Mouse (Mus musculus) cerebellum, adult 11-12 months (tissue): Measurements from ENCODE around the gene Gm20388.
"Not testable (repeated sequence)": the region's sequence is repeated elsewhere in the genome, so short reads cannot be mapped to it uniquely, and the experiment has no call there.

ENCODE experiments used
- DNase-seq: peaks from one replicate; pipeline ENCODE4 v3.0.0; 2022

The Gm20388 gene

DNA sequence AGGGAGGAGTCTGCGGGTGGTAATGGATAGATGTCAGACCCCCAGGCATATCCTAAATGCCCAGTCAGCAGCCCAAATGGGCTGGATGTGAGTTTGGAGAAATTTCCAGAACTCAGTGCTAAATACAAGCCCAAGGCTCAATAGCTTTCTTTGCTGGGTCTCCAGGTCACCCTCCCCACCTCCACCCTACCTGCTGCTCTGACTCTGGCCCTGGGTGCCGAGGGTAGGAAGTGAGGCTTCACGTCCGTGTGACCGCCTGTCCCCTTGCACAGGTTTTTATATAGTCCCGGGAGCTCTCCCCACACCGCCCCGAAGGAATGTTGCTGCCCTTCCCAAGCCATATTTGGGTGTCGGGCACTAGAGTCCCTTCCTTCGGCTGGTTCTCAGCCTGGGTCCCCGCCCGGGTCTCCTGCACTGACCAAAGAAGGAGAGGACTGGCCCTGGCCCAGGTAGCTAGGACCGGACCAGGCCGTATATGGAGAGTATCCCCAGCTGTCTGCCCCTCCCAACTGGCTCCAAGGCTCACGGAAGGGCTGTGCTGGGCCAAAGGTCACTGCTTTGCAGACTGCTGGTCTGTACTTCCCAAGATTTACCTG lies 3984.0 kb downstream of the Gm20388 start, which contains the start of gene Acta1:
Acta1 (minus strand) TSS at position 250 of the 596 bp plus-strand sequence.
- peak; percentile 32 for DNase-seq

DNA sequence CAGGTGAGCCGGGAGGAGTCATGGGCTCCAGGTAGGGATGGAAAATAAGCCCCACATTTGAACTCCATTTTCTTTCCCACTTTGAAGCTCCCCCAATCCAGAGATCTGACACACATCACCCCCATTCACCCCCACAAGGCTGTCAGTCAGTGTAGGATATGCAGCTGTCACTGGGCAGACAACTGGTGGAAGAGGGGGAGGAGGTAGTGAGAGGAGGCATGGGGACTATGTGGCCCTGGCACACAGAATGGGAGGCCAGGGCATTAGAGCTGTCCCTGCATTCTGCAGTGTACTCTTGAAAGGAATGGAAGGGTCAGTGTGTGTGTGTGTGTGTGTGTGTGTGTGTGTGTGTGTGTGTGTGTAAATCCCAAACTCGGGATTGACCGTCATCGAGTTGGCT lies 3984.6 kb downstream of the Gm20388 start:
- no peak for DNase-seq

DNA sequence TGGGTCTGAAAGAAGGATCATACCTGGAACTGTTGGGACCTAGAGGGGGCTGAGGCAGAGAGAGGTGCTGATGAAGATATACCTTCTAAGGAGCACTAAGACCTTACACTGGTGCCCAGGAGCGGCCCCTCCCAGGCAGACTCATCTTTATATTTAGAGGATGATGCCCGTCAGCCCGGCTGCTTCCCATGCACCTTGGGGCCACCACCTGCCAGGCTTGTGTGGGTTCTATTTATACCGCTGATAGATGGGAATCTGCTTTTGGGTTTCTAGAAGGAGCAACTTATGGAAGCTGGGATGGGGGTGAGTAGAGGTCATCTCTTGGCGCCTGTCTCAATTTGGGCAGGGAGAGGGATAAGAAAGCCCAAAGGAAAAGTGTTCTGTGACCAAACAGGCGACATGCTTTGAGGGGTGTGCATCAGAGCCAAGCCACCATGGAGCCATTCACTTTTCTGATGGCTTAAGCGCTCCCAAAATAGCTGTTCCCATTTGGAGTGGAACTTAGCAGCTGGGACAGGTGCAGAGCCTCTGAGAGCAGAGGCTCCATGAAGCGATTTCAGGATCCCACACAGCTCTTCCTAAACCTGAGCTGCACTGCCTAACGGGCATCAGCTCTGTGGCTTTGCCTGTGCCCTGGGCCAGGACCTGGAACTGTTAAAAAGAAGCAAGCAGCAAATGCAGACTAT lies 3985.2 kb downstream of the Gm20388 start:
- DNase-seq: peak; percentile 41

DNA sequence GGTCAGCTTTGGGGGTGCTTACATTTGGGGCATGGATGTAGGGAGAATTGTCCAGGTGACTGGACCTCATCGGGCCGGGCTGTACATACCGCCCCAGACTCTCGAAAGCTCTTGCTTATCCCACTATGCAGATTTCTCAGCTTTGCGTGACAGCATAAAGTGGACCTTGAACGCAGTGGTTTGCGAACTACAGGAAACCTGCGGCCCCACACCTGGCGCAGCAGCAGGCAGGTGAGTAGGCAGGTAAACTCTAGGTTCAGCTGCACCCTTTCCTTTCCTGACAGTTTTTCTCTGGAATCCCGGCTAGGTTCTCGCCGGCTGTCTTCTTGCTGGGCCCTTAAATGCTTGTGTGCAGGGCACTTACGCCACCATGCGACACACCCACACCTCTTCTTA lies 3985.7 kb downstream of the Gm20388 start:
- no peak for DNase-seq

GRCm38 (mm10) chr8:123896774-123897173 lies 3986.1 kb downstream of the Gm20388 start:
- DNase-seq: no peak

DNA sequence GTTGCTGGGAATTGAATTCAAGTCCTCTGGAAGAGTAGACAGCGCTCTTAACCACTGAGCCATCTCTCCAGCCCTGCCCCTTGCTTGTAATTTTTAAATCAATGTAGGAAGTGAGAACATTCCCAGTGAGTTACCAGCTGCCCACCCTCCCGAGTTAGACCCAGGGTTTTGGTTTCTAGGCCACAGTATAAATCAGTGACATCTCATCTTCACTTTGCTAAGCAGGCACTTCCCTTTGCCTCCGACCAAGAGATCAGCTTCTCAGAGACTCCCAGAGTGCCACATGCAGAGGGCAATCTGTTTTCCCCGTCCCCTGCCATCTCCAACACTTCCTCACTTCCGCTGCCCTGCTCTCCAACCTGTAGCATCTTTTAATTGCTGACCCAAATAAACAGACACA lies 3987.9 kb downstream of the Gm20388 start:
- DNase-seq: peak; percentile 40

GRCm38 (mm10) chr8:123899366-123899765 lies 3988.7 kb downstream of the Gm20388 start:
- DNase-seq: no peak

- no peak for DNase-seq
Observed at GRCm38 (mm10) chr8:123902653-123903052, 3992.0 kb downstream of the Gm20388 start.

- DNase-seq: no peak
Observed at GRCm38 (mm10) chr8:123907604-123908003, 3997.0 kb downstream of the Gm20388 start.

GRCm38 (mm10) chr8:123912265-123912664 lies 4001.6 kb downstream of the Gm20388 start:
- no peak for DNase-seq

DNA sequence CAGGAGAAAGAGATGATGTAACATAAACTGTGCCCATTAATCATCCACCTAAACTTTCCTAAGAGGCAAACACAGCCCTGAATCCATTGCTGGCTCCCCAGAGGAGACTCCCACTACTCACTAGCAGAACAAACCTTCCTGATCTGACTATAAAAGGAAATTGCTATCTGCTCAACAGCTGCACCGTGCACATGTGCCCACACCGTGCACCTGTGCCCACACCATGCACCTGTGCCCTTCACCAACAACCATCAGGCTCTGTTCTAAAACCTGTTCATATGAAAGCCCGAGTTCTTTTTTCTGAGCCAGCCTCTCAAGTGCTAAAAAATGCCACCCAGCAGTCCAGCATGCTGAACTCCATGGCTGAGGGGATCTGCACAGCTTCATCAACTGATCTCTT lies 4004.0 kb downstream of the Gm20388 start:
- no peak for DNase-seq

DNA sequence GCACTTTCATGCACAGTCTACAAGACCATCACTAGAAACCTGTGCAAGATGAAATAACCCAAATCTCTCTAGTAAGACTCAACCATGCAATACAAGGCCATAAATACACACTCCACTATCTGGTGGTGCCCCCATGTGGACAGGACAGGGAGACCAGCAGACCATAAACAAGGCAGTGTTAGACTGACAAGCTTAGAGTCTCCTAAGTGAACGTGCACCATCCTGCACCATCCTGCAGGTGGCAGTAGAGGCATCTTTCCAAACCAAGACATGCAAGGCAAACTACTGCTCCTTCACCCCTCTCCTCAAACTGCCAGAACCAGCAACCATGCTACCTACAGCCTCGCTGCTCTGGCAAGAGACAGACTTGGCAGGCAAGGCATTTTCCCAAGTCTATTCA lies 4014.1 kb downstream of the Gm20388 start:
- DNase-seq: peak; percentile 87

DNA sequence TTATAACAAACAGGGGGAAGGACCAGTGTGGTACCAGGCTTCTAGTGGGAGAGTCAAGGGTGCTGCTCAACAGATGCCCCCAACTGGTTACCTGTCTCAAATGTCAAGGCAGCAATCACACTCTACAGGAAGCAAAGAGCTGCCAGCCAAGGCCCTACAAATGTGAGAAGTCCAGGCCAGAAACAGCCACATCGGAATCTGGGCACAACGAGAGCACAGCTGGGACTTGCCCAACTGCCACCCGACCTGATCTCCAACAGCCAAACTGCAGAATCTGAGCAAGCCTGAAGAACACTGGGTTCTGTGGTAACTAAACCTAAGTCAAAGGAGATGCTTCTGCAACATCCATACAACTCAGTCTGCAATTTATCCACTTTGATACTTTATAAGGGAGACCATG lies 4015.0 kb downstream of the Gm20388 start:
- no peak for DNase-seq

DNA sequence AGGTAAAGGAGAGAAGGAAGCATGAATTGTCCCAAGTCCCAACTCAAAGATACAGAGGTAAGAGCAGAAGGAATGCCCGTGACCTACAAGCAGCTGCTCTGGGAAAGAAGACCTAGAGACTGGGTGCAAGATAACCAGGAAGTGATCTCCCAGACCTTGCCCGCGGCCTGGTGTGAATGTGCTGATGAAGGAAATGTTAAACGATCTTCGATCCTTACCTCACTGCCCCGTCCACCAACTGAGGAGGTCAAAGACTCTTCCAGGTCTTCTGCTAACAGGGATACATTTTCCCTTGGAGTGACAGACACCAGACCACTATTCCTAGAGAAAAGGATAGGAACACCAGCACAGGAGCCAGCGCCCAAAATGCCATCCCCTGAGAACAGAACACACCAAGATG lies 4018.4 kb downstream of the Gm20388 start:
- DNase-seq: no peak

- peak; percentile 99 for DNase-seq
Observed at GRCm38 (mm10) chr8:123948942-123949685, 4038.5 kb downstream of the Gm20388 start, which contains the start of gene Nup133. Gene Nup133, minus strand, starts transcription at chr8:123949265.

DNA sequence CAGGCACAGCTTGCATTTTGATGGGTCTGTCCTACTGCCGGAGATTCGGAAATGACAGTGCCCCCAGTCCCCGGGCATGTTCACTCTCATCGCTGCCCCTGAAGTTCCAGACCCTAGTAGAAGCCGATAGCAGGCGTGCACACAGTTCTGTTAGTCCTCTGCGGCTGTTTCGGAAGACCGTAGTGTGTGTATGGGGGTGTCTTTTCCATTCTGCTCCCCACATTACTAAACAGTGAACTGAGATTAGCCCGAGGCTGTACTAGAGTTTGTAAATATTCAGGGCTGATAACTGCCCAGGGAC lies 4039.0 kb downstream of the Gm20388 start:
- DNase-seq: no peak

GRCm38 (mm10) chr8:123950077-123950802 lies 4039.6 kb downstream of the Gm20388 start:
- peak; percentile 50 for DNase-seq

DNA sequence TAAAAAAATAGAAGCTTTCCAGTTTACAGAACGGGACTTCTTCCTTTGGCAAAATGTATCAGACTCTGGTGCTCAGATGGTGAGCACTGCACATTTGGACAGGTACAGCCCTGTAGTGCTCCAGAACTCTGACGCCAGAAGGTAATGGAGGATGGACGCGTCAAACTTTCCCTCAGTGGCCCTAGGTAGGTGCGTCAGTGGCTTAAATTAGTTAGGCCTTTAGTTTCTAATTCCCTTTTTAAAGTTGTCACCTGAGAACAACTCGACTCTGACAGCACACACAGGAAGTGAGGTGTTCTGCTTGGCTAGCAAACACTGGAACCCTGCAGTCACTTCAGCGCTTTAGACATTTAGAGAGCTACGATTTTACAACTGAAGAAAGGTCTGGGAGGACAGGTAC lies 4043.0 kb downstream of the Gm20388 start:
- DNase-seq: no peak

GRCm38 (mm10) chr8:123954246-123954645 lies 4043.6 kb downstream of the Gm20388 start:
- no peak for DNase-seq

GRCm38 (mm10) chr8:123958130-123958529 lies 4047.5 kb downstream of the Gm20388 start:
- no peak for DNase-seq

DNA sequence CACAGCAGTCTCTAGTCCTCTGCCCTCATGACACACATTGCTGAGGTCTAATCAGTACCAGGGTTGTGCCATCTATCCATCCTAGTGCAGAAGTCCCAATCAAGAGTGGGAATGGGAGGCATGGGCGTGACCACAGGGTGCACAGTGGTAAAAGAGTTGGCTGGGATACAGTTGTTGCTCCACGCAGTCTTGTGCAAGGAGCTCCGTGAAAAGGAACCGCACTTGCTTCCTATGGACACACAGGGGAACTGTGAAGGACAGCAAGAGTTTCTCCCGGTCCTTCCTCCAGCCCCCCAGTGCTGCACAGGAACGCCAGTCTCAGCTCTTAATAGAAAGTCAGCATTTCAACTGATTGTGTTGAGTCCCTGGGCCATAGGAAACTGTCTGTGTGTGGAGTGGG lies 4048.8 kb downstream of the Gm20388 start:
- no peak for DNase-seq

- no peak for DNase-seq
Observed at GRCm38 (mm10) chr8:123960056-123960455, 4049.4 kb downstream of the Gm20388 start.

- not testable (repeated sequence) for DNase-seq
Observed at GRCm38 (mm10) chr8:123960556-123960955, 4049.9 kb downstream of the Gm20388 start.
